Mouse (Mus musculus) ES-Bruce4 (cell line): ENCODE measurements around the gene Cirbp.

Experiments
- CTCF ChIP-seq: IDR thresholded peaks from one replicate; pipeline ENCODE4 v1.8.1; 2011; ENCODE audit warnings: low read depth, low read length
- EP300 ChIP-seq: IDR thresholded peaks from 2 replicates; pipeline ENCODE4 v1.6.1; 2011; ENCODE audit warnings: low read depth, low read length; ENCODE audit not compliant: insufficient read depth

DNA sequence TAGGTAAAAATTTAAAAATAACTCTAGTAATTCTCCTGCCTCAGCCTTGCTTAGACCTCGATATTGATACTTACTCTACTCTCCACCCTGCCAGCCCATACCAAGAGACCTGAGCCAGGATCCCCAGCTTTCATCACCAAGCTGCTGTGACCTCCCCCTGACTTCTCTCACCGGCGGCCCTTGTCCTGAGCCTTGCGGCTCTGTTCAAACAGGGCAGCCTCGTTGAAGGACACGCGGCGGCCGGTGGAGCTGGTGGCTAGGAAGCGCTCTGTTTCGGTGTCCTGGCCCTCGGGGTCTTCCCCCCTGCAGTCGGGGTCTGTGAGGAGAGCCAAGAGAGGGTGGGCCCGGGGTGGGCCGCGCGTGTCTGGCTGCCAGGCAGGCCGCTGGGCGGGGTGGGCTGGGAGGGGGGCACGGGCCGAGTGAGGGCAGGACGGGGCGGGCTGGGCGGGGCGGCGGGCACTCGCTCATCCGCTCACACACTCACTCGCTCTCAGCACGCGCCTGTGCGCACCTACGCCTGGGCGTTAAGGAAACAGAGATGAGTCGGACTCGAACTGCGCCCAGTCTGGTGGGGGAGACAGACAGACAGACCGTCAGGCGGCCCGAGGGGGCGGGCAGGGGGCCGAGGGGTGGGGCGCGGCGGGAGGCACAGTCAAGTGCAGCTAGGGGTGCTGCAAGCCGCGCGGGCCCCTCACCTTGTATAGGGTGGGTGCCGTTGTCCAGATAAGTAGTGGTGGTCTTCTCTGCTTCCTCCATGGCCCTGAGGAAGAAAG, 29.4 kb upstream of the Cirbp start:
- TF ChIP-seq CTCF (no peak), EP300 (no peak)
